Mouse (Mus musculus) MN1 (cell line): ENCODE results near the gene Nup50.

ENCODE experiments used
- DNase-seq: peaks from one replicate; pipeline ENCODE4 v3.0.0-alpha.2; 2016; ENCODE audit warnings: low spot score

The Nup50 gene

DNA sequence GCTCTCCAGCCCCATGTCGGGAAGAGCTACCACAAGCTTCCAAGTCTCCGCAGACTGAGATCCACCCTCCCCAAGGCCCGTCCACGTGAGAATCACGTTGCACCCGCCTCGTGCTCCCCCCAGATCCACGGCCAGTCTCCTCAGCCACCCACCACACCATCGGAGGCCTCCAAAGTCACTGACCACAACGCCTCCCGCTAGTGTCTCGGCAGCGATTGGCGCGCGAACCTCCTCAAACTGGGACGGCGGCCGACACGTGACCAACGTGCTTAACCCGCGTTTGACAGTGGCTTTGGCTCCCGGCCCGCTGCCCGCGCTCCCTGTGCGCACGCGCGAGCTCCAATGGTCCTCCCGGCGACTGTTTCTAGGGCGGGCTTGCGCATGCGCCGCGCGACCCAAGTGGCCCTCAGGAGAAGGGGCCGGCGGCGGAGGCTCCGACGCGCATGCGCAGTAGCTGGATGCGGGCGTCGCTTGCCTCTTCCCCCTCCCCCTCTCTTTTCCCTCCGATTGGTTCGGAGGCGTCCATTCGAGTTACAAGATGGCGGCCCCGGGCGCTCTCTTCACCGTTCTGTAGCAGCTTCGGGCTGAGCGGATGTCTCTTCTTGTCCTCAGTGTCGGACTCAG lies at the start of gene Nup50:
Nup50 (plus strand) TSS at position 528 of the 624 bp plus-strand sequence.
- DNase-seq = peak; percentile 100

- DNase-seq = no peak
Observed at GRCm38 (mm10) chr15:84873867-84874266, 49.3 kb upstream of the Nup50 start.

DNA sequence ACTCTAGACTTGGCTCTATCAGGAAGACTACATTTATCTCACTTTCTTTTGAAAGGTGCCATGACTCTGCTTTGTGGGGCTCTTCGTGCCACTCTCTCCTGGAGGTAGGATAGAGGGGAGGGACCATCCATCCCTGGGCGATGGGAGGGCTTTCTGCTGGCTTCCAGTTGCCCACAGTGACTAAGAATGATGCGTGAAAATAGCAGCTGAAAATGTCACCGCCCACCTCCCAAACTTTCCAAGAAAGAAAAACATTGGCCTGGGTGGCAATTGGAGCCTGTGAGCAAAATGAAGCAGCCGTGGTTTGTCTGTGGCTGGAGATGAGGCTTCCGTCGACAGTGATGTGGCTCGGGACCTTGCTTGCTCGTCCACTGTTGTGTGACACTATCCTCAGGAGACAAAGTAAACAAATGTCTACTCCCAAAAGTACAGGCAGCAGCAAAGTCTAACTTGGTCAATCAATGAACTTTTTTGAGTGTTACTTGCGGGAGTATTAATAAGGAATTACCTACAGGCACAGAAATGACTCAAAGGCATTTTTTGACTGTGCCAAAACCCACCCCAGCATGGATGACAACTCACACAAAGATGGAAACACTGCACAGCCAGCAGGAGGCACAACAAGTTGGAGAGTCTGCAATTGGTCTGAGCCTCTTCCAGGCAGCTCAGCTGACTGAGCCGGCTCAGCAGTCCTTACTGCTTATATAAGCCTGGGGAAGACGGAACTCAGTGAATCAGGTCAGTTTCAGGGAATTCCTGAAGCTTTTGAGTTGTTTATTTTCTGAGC lies 46.0 kb upstream of the Nup50 start:
- no peak for DNase-seq

- peak; percentile 58 for DNase-seq
Observed at GRCm38 (mm10) chr15:84888066-84888465, 35.1 kb upstream of the Nup50 start.

DNA sequence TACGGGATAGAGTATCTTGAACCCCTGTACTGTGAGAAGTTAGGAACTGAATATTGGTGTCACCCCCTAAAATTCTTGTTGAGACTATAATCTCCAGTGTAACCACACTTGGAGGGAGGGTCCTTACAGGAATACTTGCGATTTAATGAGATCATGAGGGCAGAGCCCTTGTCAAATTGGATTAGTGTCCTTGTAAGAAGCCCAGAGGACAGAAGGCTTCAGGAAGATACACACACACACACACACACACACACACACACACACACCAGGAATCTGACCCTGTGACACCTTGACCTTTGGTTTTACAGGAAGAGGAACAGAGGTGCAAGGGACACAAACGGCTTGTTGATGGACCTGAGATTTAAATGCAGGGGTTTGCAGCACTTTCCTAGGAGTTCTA lies 32.0 kb upstream of the Nup50 start:
- DNase-seq = no peak

DNA sequence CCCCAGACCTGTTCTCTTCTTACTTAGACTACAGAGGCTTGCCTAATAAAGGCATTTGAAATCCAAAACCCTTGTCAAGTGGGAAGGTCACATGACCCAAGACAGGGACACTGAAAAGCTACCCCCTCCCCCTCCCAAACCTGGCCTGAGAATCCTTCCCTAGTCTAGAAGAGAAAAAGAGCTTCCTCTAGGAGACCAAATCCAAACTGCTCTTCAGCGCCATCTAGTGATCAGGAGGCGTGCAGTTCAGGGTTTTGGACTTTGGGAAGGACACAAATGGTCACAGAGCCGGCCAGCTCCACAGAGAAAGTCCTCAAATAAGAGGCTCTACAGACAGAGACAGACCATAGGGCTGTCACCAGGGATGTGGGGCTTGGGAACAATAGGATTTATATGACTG lies 31.6 kb upstream of the Nup50 start:
- peak; percentile 86 for DNase-seq

DNA sequence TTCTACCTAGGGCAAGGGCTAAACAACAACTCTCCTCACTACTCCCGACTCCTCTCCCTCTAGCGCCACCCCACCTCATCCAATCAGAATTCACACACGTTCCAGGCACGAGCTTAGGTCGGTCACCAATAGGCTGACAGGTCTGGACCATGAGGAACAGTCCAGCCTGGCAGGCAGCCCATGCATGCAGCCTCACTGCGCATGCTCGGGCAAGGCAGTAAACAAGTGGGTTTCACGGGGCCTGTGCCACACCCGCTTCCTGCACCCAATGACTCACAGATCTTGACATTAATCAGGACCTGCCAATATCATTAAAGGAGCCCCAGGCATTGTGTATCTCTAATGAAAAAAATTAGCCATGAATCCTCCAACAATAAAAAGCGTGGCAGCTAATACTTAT lies 27.0 kb upstream of the Nup50 start:
- DNase-seq = peak; percentile 22

GRCm38 (mm10) chr15:84896664-84897063 lies 26.5 kb upstream of the Nup50 start:
- DNase-seq = no peak

DNA sequence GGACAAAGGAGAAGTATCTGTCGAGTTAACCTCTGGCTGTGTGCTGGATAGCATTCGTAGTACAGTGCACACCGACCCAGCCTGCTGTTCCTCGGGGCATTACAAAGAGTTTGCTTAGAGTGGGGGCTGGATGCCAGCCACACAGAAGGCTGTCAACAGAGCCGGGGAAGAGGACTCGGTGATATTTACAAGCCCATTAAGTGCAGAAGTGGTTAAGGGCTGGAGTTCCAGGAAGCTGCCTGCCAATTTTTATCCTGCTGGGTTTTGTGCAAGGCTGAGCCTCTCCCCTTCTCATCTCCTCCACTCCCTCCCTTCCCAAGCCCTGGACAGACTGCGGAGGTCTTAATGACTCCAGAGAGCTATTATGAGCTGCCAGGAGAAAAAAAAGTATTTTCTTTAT lies 25.1 kb upstream of the Nup50 start:
- DNase-seq = peak; percentile 47

DNA sequence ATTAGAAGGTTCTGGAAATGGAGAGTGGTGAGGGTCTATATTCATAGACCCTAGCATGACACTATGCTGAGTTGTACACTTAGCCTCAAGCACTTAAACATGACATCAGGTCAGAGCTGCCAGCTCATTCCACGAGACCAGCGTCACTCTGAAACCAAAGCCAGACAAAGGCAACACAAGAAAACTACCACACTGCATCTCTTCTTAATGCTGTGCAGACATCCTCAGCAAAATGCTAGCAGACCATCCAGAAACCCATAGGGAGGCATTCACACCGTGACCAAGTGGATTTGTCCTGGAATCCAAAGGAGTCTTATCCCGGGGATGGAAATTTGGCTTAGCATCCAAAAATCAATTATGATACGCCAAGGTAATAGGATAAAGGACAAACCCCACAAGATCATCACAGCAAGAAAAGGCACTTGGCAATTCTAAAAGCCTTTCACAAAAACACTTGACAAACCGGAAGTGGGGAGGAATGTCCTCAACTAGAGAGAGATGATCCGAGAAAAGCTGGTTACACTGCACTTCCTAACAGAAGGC lies 19.3 kb upstream of the Nup50 start:
- DNase-seq = peak; percentile 65

DNA sequence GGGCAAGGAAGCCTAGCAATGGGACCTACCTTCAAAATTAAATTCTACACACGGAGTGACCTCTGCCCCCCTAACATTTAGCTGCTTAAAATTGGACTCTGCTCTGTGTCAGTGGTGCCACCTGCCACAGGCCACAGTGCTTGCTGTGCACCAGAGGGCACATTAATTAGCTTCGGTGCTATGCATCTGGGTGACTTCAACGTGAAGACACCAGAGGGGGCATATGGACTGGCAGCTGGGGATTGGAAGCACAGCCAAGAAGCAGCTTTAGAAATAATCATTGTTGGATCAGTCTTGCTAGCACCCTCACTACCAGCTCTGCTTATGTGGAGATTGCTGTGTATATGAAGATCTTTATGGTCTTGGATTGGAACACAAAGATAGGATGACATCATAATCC lies 10.0 kb upstream of the Nup50 start:
- peak; percentile 60 for DNase-seq

- DNase-seq = no peak
Observed at GRCm38 (mm10) chr15:84919938-84920337, 3.3 kb upstream of the Nup50 start, which contains the start of gene Gm29666. Gene Gm29666 (minus strand): TSS chr15:84920038.

GRCm38 (mm10) chr15:84923508-84924181 lies 434 bp downstream of the Nup50 start:
- DNase-seq = no peak

DNA sequence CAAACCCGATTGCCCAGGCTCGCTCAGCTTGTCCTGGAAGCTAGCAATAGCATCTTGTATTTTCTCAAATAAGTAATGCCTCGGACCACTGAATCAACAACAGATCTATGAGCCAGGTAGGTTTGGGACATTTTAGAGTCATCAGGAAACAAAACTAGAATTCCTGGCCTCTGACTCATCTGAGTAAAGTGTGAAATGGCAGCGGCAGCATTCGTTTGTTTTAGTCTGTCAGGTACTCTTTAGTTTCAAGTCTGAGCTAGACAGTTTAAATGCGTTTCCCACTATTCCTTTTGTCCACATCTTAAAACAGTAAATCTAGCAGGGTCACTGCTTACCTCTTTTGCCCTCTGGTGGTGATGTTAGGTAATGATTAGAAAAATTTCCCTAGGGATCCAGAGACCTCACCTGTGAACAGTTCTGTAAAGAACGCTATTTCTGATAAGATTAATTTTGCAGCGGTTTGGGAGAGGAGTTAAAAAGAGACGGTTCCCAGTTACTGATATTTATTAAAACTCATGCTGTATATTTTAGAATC lies 1.6 kb downstream of the Nup50 start:
- peak; percentile 89 for DNase-seq

- peak; percentile 56 for DNase-seq
Observed at GRCm38 (mm10) chr15:84925495-84926018, 2.3 kb downstream of the Nup50 start.

GRCm38 (mm10) chr15:84932351-84932750 lies 9.1 kb downstream of the Nup50 start:
- DNase-seq = no peak

DNA sequence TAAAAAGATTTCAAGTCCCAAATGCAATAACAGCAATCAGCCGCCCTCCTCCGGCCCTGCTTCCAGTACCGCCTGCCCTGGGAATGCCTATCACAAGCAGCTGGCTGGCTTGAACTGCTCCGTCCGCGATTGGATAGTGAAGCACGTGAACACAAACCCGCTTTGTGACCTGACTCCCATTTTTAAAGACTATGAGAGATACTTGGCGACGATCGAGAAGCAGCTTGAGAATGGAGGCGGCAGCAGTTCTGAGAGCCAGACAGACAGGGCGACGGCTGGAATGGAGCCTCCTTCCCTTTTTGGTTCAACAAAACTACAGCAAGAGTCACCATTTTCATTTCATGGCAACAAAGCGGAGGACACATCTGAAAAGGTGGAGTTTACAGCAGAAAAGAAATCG lies 11.7 kb downstream of the Nup50 start:
- DNase-seq = no peak

DNA sequence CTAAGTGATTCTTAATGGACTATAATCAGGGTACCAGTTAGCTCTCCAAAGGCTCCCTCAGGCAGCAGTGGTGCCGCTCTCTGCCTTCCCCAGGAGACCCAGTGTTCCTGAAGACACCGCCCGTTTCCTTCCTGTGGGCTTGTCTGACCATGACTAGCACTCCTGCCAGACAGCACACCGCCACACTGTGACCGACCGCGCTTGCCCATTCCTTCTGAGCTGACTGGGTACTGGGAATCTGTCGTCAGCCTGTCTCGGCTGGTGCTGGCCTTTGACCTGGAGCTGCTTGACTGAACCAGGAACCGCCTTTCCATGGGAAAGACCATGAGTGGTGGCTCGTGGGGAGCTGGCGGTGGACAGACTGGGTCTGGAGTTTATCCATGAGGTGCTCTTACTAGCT lies 16.9 kb downstream of the Nup50 start:
- no peak for DNase-seq

- no peak for DNase-seq
Observed at GRCm38 (mm10) chr15:84942647-84943285, 19.6 kb downstream of the Nup50 start.

DNA sequence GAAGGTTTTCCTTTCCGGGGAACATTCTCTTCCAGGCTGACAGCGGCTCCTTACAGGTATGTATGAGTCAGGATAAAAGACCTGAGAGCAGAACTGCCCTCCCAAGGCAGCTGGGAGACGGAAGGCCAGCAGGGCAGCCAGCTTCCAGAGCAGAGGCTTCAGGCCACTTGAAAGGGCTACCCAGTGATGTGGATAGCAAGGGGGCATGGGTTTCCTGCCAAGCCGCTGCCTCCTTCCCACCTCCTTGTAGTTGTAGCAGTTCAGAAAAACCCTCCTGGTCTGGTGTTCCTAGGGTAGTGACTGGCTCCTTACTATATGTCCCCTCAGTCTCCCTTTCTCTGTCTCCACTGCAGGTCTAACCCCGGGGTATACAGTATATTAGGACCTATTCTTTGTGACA lies 21.1 kb downstream of the Nup50 start:
- DNase-seq = no peak

DNA sequence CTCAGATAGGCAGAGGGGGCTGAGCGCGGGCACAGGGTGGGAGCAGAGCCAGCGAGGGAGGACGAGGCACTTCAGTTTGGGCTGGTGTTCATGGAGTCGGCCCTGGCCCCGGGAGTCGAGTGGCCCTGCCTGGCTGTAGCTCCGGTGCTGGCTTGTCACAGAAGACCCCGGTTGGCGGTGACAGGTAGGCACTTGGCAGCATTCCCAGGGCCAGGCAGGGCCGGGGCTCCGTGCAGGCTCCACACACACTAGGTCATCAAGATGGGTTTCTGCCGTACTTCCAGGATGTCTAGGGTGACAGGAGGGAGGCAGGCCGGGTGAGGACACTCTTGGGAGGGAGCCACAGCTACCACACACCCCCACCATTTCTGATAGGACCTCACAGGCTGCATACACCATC lies 25.8 kb downstream of the Nup50 start:
- no peak for DNase-seq

DNA sequence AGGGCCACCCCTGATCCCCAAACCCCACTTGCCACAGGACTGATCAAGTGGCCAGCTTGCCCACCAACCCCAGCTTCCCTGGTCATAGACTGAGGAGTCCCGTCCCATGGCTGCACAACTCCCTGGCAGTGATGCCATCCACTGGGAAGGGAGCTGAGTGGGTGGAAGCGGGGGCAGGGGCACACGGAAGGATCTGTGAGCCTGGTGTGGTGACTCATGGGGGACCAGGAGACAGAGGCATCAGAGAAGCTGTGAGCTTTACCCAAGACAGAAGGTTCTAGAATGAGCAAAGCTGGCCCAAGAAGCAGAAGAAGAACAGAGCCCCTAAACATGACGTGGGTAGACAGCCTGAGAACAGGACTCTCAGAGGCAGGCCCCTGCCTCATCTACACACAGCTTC lies 26.8 kb downstream of the Nup50 start:
- peak; percentile 45 for DNase-seq
